Comparison of ENCODE assay signal across 9 mouse cellular contexts in genomic region chr12:28694231-28694630, GRCm38 (mm10). TPM values are rescaled to one million over a fixed set of nuclear protein-coding genes. Genes with fewer than 3 reads are reported as not detected.
DNase-seq lines count a peak whose midpoint lies in the region; ATAC-seq and TF ChIP-seq lines count a peak whose summit lies in the region.
"Had no signal": no experiment of that assay in that cellular context is flagged by ENCODE, and none has a peak within 500 bp of the region (broad histone marks: within the 10 kb centered on the region; RNA-seq: fewer than 3 reads in every experiment).

No protein-coding gene starts in this region.

- intact Hi-C loops in gastrocnemius, adult 2 months (cut with DNase I) = no loop called here

- H3K4me1 ChIP-seq in neural tube, embryonic 11.5 days (ENCODE audit: control insufficient read depth, insufficient read depth, low read length) = no peaks in the 10 kb centered on the region
- H3K4me1 ChIP-seq in neural tube, embryonic 15.5 days = 0 out of 2 replicates have a peak, but pooled peaks cover 2% of the 10 kb centered on the region
- peaks cover 6% of the 10 kb centered on the region for H3K4me1 ChIP-seq in cortical plate, adult 2 months (ENCODE audit: control insufficient read depth, insufficient read depth, low read length)

- 0 out of 2 replicates have a peak, but pooled peaks have one; percentile 31 for ATAC-seq in neural tube, embryonic 11.5 days (ENCODE audit: insufficient read depth, low FRiP score, low TSS enrichment)
- no peak for ATAC-seq in neural tube, embryonic 15.5 days (ENCODE audit: low FRiP score)
- no peak for ATAC-seq in megakaryocyte progenitor cell, adult 5-6 weeks (replicated peaks; ENCODE audit: poor library complexity)

- H3K27me3 ChIP-seq in neural tube, embryonic 11.5 days (ENCODE audit: control insufficient read depth, insufficient read depth, low read length) = no peaks in the 10 kb centered on the region
- H3K27me3 ChIP-seq in neural tube, embryonic 15.5 days (replicated peaks) = no peaks in the 10 kb centered on the region
- H3K27me3 ChIP-seq: hindbrain, embryonic 12.5 days had no signal

- no peak overlapping the region for H3K27ac ChIP-seq in gastrocnemius, adult 2 months
- no peak overlapping the region for H3K27ac ChIP-seq in neural tube, embryonic 11.5 days (ENCODE audit: low read depth, low read length)
- no peak overlapping the region for H3K27ac ChIP-seq in neural tube, embryonic 15.5 days (replicated peaks)
- H3K27ac ChIP-seq in cortical plate, adult 2 months (ENCODE audit: insufficient read depth, low read length) = peak overlapping the region; percentile 16
- H3K27ac ChIP-seq: heart, adult 2 months; hindbrain, embryonic 12.5 days had no signal

- H3K36me3 ChIP-seq in neural tube, embryonic 11.5 days (ENCODE audit: control insufficient read depth, insufficient read depth, low read length) = peaks cover 6% of the 10 kb centered on the region
- H3K36me3 ChIP-seq in neural tube, embryonic 15.5 days = peaks cover 42% of the 10 kb centered on the region

- H3K4me2 ChIP-seq in neural tube, embryonic 11.5 days (ENCODE audit: low read depth) = no peak overlapping the region
- no peak overlapping the region for H3K4me2 ChIP-seq in neural tube, embryonic 15.5 days
- H3K4me2 ChIP-seq: hindbrain, embryonic 12.5 days had no signal

- WGBS in neural tube, embryonic 11.5 days = 91% methylated on average over 2 of the region's 2 CpGs
- 87% methylated on average over 2 of the region's 2 CpGs for WGBS in neural tube, embryonic 15.5 days

- H3K4me3 ChIP-seq in gastrocnemius, adult 2 months = no peak overlapping the region
- no peak overlapping the region for H3K4me3 ChIP-seq in neural tube, embryonic 11.5 days (ENCODE audit: low read depth, low read length)
- no peak overlapping the region for H3K4me3 ChIP-seq in neural tube, embryonic 15.5 days (replicated peaks)
- no peak overlapping the region for H3K4me3 ChIP-seq in cortical plate, adult 2 months (ENCODE audit: insufficient read depth, low read length)
- H3K4me3 ChIP-seq: heart, adult 2 months; hindbrain, embryonic 12.5 days had no signal

- H3K9me3 ChIP-seq in neural tube, embryonic 11.5 days (ENCODE audit: control insufficient read depth, low read length) = no peaks in the 10 kb centered on the region
- no peaks in the 10 kb centered on the region for H3K9me3 ChIP-seq in neural tube, embryonic 15.5 days (replicated peaks)
- H3K9me3 ChIP-seq: hindbrain, embryonic 12.5 days had no signal

- TF ChIP-seq CTCF in gastrocnemius, adult 2 months (IDR thresholded peaks at IDR 0.05) = no peak
- TF ChIP-seq CTCF in cortical plate, adult 2 months (IDR thresholded peaks at IDR 0.05; ENCODE audit: extremely low read depth, insufficient read depth, low read length) = no peak

- DNase-seq in gastrocnemius, adult 2 months = peak; percentile 49
- DNase-seq in gastrocnemius, postnatal 4 days (ENCODE audit: low spot score in 2 of 2) = no peak
- DNase-seq in neural tube, embryonic 11.5 days (ENCODE audit: low spot score) = no peak
- DNase-seq in T-cell, adult 2 months (ENCODE audit: low spot score) = no peak
- DNase-seq: heart, adult 2 months had no signal

- H3K9ac ChIP-seq in neural tube, embryonic 11.5 days (ENCODE audit: low read length) = no peak overlapping the region
- H3K9ac ChIP-seq in neural tube, embryonic 15.5 days (replicated peaks) = no peak overlapping the region
- H3K9ac ChIP-seq: hindbrain, embryonic 12.5 days had no signal

- TF ChIP-seq POLR2A in cortical plate, adult 2 months (IDR thresholded peaks at IDR 0.05; ENCODE audit: extremely low read depth, insufficient read depth, low read length) = no peak

RNA-seq across cellular contexts. Expression of gene Adi1, which starts 19.2 kb away (rescaled TPM):
- total RNA-seq in gastrocnemius, adult 2 months (2021) = 10 to 100 TPM; 59.4 to 84.7 TPM
- total RNA-seq in gastrocnemius, postnatal 4 days (2021) = 10 to 100 TPM; 26.8 to 32.0 TPM
- polyA plus RNA-seq in neural tube, embryonic 11.5 days (2014; fragmentation: Nextera tagmentation; extraction: Ambion mirVana) = 43.8 and 48.8 TPM in 2 replicates
- 27.0 and 42.0 TPM in 2 replicates for polyA plus RNA-seq in neural tube, embryonic 15.5 days (2015; fragmentation: Nextera tagmentation; extraction: Ambion mirVana)
- polyA plus RNA-seq in cortical plate, adult 2 months (2012; rRNA removed) = 40.7 and 41.7 TPM in 2 replicates
- 125 and 137 TPM in 2 replicates for total RNA-seq in megakaryocyte progenitor cell, adult 5-6 weeks (2015)
- 26.7 and 32.3 TPM in 2 replicates for total RNA-seq in megakaryocyte progenitor cell, adult 5-6 weeks (2017)

RNA-seq across cellular contexts. Expression of gene Rnaseh1, which starts 44.8 kb away (rescaled TPM):
- total RNA-seq in gastrocnemius, adult 2 months (2021) = 1 to 10 TPM; 6.2 to 7.7 TPM
- 10 to 100 TPM; 10.3 to 10.8 TPM for total RNA-seq in gastrocnemius, postnatal 4 days (2021)
- 25.7 and 28.5 TPM in 2 replicates for polyA plus RNA-seq in neural tube, embryonic 11.5 days (2014; fragmentation: Nextera tagmentation; extraction: Ambion mirVana)
- 21.0 and 25.1 TPM in 2 replicates for polyA plus RNA-seq in neural tube, embryonic 15.5 days (2015; fragmentation: Nextera tagmentation; extraction: Ambion mirVana)
- polyA plus RNA-seq in cortical plate, adult 2 months (2012; rRNA removed) = 18.7 and 19.6 TPM in 2 replicates
- 29.7 and 29.9 TPM in 2 replicates for total RNA-seq in megakaryocyte progenitor cell, adult 5-6 weeks (2015)
- 25.7 and 31.9 TPM in 2 replicates for total RNA-seq in megakaryocyte progenitor cell, adult 5-6 weeks (2017)

RNA-seq across cellular contexts. Expression of gene Trappc12, which starts 56.0 kb away (rescaled TPM):
- 10 to 100 TPM; 18.2 to 22.5 TPM for total RNA-seq in gastrocnemius, adult 2 months (2021)
- total RNA-seq in gastrocnemius, postnatal 4 days (2021) = 10 to 100 TPM; 21.9 to 23.7 TPM
- polyA plus RNA-seq in neural tube, embryonic 11.5 days (2014; fragmentation: Nextera tagmentation; extraction: Ambion mirVana) = 36.7 and 38.7 TPM in 2 replicates
- 39.7 and 41.8 TPM in 2 replicates for polyA plus RNA-seq in neural tube, embryonic 15.5 days (2015; fragmentation: Nextera tagmentation; extraction: Ambion mirVana)
- polyA plus RNA-seq in cortical plate, adult 2 months (2012; rRNA removed) = 59.7 TPM in 2 replicates
- total RNA-seq in megakaryocyte progenitor cell, adult 5-6 weeks (2015) = 28.1 and 34.0 TPM in 2 replicates
- total RNA-seq in megakaryocyte progenitor cell, adult 5-6 weeks (2017) = 41.1 and 47.3 TPM in 2 replicates

RNA-seq across cellular contexts. Expression of gene Eipr1, which starts 57.4 kb away (rescaled TPM):
- 1 to 10 TPM; 6.5 to 7.2 TPM for total RNA-seq in gastrocnemius, adult 2 months (2021)
- 1 to 10 TPM; 8.4 to 8.7 TPM for total RNA-seq in gastrocnemius, postnatal 4 days (2021)
- 55.1 and 56.4 TPM in 2 replicates for polyA plus RNA-seq in neural tube, embryonic 11.5 days (2014; fragmentation: Nextera tagmentation; extraction: Ambion mirVana)
- 59.8 and 70.8 TPM in 2 replicates for polyA plus RNA-seq in neural tube, embryonic 15.5 days (2015; fragmentation: Nextera tagmentation; extraction: Ambion mirVana)
- polyA plus RNA-seq in cortical plate, adult 2 months (2012; rRNA removed) = 60.0 and 60.1 TPM in 2 replicates
- total RNA-seq in megakaryocyte progenitor cell, adult 5-6 weeks (2015) = 21.6 and 25.1 TPM in 2 replicates
- 26.6 and 26.9 TPM in 2 replicates for total RNA-seq in megakaryocyte progenitor cell, adult 5-6 weeks (2017)

RNA-seq across cellular contexts. Expression of gene Rps7, which starts 58.5 kb away (rescaled TPM):
- total RNA-seq in gastrocnemius, adult 2 months (2021) = 100 to 1,000 TPM; 152 to 244 TPM
- 100 to 1,000 TPM; 452 to 563 TPM for total RNA-seq in gastrocnemius, postnatal 4 days (2021)
- polyA plus RNA-seq in neural tube, embryonic 11.5 days (2014; fragmentation: Nextera tagmentation; extraction: Ambion mirVana) = 639 and 701 TPM in 2 replicates
- 417 and 491 TPM in 2 replicates for polyA plus RNA-seq in neural tube, embryonic 15.5 days (2015; fragmentation: Nextera tagmentation; extraction: Ambion mirVana)
- polyA plus RNA-seq in cortical plate, adult 2 months (2012; rRNA removed) = 368 and 372 TPM in 2 replicates
- total RNA-seq in megakaryocyte progenitor cell, adult 5-6 weeks (2015) = 2,571 and 2,731 TPM in 2 replicates
- total RNA-seq in megakaryocyte progenitor cell, adult 5-6 weeks (2017) = 4,806 and 4,883 TPM in 2 replicates
